Mouse (Mus musculus): Measurements from ENCODE around the gene Gm30302. TPM values are rescaled to one million over a fixed set of nuclear protein-coding genes. Genes with fewer than 3 reads are reported as not detected.

Gene Gm30302
- total RNA-seq, 4 experiments from 2014 or later: not detected

DNA sequence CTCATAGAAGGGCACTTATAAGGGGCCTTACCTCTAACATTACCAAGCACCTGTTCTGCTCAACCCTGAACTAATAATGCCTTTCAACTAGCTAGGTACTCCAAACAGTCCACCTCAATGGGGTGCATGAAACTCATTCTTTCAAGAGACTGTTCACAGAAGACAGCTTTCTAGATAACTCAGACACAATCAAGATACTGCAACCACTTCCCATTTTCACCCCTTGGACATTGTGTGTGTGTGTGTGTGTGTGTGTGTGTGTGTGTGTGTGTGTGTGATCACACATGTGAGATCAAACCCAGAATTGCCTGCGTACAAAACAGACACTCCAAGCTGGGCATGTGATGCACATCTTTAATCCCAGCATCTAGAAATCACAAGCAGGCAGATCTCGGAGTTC is 60.8 kb downstream of the Gm30302 start:
- DNase-seq (ENCODE audit: low spot score in 2 of 2): no peak

DNA sequence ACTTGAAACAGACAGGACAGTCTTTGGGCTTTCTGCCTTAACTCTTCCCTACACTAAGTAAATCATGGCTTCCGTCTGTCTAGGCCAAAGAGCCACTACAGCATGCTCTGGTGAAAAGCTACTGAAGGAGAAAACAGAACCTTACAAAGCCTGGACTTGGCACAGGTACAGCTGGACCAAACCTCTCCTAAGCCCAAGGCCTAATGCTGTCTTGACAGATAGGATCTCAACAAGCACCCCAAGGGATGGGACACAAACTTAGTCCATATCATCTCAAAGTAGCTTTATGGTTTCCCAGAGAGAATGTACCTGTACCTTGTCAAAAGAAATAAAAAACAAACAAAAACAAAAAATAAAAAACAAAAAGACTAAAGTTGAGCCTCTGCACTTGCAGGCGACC is 62.4 kb downstream of the Gm30302 start:
- DNase-seq (ENCODE audit: low spot score in 2 of 2): no peak

Other genes starting within 250 kb of the Gm30302 start
- gene Omd, start 216.5 kb downstream of the Gm30302 start, total RNA-seq (2022): 1 to 10 TPM in 2 of 4 experiments, under 1 TPM in 2; 0.68 to 3.6 (median 1.8) TPM
- 10 to 100 TPM; 12.6 to 36.1 (median 29.0) TPM for gene Ogn, start 191.0 kb downstream of the Gm30302 start, total RNA-seq (2022)
- 1 to 10 TPM in 2 of 4 experiments, under 1 TPM in 2; 0.67 to 1.8 (median 0.94) TPM for gene Cenpp, start 146.2 kb downstream of the Gm30302 start, total RNA-seq (2022)
- 10 to 100 TPM; 12.0 to 16.5 (median 13.6) TPM for gene Nol8, start 145.9 kb downstream of the Gm30302 start, total RNA-seq (2022)
- gene Iars, start 116.9 kb downstream of the Gm30302 start, total RNA-seq (2022): 10 to 100 TPM; 64.6 to 90.8 (median 87.8) TPM